34 mouse cellular contexts compared by ENCODE assay signal in genomic region chr15:77476693-77477092, GRCm38 (mm10). TPM values are rescaled to one million over a fixed set of nuclear protein-coding genes. Genes with fewer than 3 reads are reported as not detected.
"Had no signal": no experiment of that assay in that cellular context is flagged by ENCODE, and none has a peak within 500 bp of the region (broad histone marks: within the 10 kb centered on the region; RNA-seq: fewer than 3 reads in every experiment).

Gene Apol10a (plus strand): TSS chr15:77477047.

RNA-seq across cellular contexts. Expression of gene Apol10a, which starts in this region (rescaled TPM):
- total RNA-seq: left cerebral cortex, postnatal 10 days; left cerebral cortex, postnatal 14 days; left cerebral cortex, postnatal 25 days; left cerebral cortex, postnatal 36 days; left cerebral cortex, postnatal 4 days; liver, adult 2 months; megakaryocyte progenitor cell, adult 5-6 weeks; megakaryocyte-erythroid progenitor cell, adult 5-6 weeks; midbrain, postnatal 0 days had no signal
- polyA plus RNA-seq: limb, embryonic 10.5 days; limb, embryonic 11.5 days; limb, embryonic 12.5 days; limb, embryonic 13.5 days; limb, embryonic 14.5 days; limb, embryonic 15.5 days; liver, embryonic 11.5 days; liver, embryonic 15.5 days; liver, embryonic 16.5 days; liver, postnatal 0 days; lung, adult 2 months; lung, embryonic 14.5 days; lung, embryonic 15.5 days; lung, embryonic 16.5 days; lung, postnatal 0 days; macrophage; midbrain, embryonic 10.5 days; midbrain, embryonic 11.5 days; midbrain, embryonic 12.5 days; midbrain, embryonic 13.5 days; midbrain, embryonic 14.5 days; midbrain, embryonic 15.5 days; midbrain, embryonic 16.5 days; midbrain, postnatal 0 days; myocyte; neural tube, embryonic 11.5 days had no signal
